Mouse (Mus musculus) forebrain, embryonic 13.5 days (tissue): ENCODE results near the gene Cdk11b. TPM values are rescaled to one million over a fixed set of nuclear protein-coding genes. Genes with fewer than 3 reads are reported as not detected.

Experiments used
- polyA plus RNA-seq: library from polyadenylated mRNA; unstranded; fragments of >200 nt; fragmentation: Nextera tagmentation; extraction: Ambion mirVana; gene quantifications from 2 replicates; pipeline ENCODE4 v1.2.1, GENCODE M21; 2015

The Cdk11b gene
- polyA plus RNA-seq, 1 experiment from 2014 or later: 77.9 TPM

Other genes starting within 250 kb of the Cdk11b start
- 0.31 and 0.35 TPM in 2 replicates for gene Gabrd, start 226.7 kb upstream of the Cdk11b start, polyA plus RNA-seq
- 4.3 and 4.9 TPM in 2 replicates for gene Cfap74, start 215.7 kb upstream of the Cdk11b start, polyA plus RNA-seq
- gene Tmem52, start 155.7 kb upstream of the Cdk11b start, polyA plus RNA-seq: 0.18 TPM in 1 of 2 replicates, not detected in the other
- 937 and 949 TPM in 2 replicates for gene Gnb1, start 133.5 kb upstream of the Cdk11b start, polyA plus RNA-seq
- gene Nadk, start 62.5 kb upstream of the Cdk11b start, polyA plus RNA-seq: 88.7 and 91.9 TPM in 2 replicates
- 10.6 and 10.7 TPM in 2 replicates for gene Slc35e2, start 23.4 kb upstream of the Cdk11b start, polyA plus RNA-seq
- not detected in 2 replicates for gene Gm10563, start 20.6 kb downstream of the Cdk11b start, polyA plus RNA-seq
- gene Mmp23, start 28.5 kb downstream of the Cdk11b start, polyA plus RNA-seq: 1.6 and 2.1 TPM in 2 replicates
- 29.8 and 35.2 TPM in 2 replicates for gene Mib2, start 44.3 kb downstream of the Cdk11b start, polyA plus RNA-seq
- gene Fndc10, start 69.5 kb downstream of the Cdk11b start, polyA plus RNA-seq: 1.9 and 2.3 TPM in 2 replicates
- gene Ssu72, start 79.9 kb downstream of the Cdk11b start, polyA plus RNA-seq: 160 and 162 TPM in 2 replicates
- gene Tmem240, start 109.9 kb downstream of the Cdk11b start, polyA plus RNA-seq: 1.9 and 2.4 TPM in 2 replicates
- gene Atad3a, start 136.2 kb downstream of the Cdk11b start, polyA plus RNA-seq: 79.2 and 93.3 TPM in 2 replicates
- 15.1 and 15.3 TPM in 2 replicates for gene Vwa1, start 149.8 kb downstream of the Cdk11b start, polyA plus RNA-seq
- gene Tmem88b, start 161.0 kb downstream of the Cdk11b start, polyA plus RNA-seq: 0.20 and 0.45 TPM in 2 replicates
- 0.18 TPM in 1 of 2 replicates, not detected in the other for gene Ankrd65, start 165.6 kb downstream of the Cdk11b start, polyA plus RNA-seq
- 251 and 266 TPM in 2 replicates for gene Mrpl20, start 178.0 kb downstream of the Cdk11b start, polyA plus RNA-seq
- gene Ccnl2, start 187.6 kb downstream of the Cdk11b start, polyA plus RNA-seq: 166 and 179 TPM in 2 replicates
- 147 and 151 TPM in 2 replicates for gene Aurkaip1, start 206.4 kb downstream of the Cdk11b start, polyA plus RNA-seq
- 15.6 and 17.1 TPM in 2 replicates for gene Mxra8, start 214.8 kb downstream of the Cdk11b start, polyA plus RNA-seq
- 7.2 and 7.6 TPM in 2 replicates for gene Dvl1, start 222.5 kb downstream of the Cdk11b start, polyA plus RNA-seq
- gene Tas1r3, start 238.5 kb downstream of the Cdk11b start, polyA plus RNA-seq: 0.58 and 0.72 TPM in 2 replicates
- 19.1 and 22.3 TPM in 2 replicates for gene Cptp, start 244.6 kb downstream of the Cdk11b start, polyA plus RNA-seq
- gene Ints11, start 244.7 kb downstream of the Cdk11b start, polyA plus RNA-seq: 96.2 and 106 TPM in 2 replicates